Mouse (Mus musculus) megakaryocyte, embryonic 14.5 days (primary cell): ENCODE data around the gene Pemt.

ENCODE experiments used
- FLI1 ChIP-seq: IDR thresholded peaks from 2 replicates; pipeline ENCODE4 v1.6.1; 2012; ENCODE audit warnings: low read length, inconsistent platforms, mixed read lengths
- GATA1 ChIP-seq: IDR thresholded peaks from 3 replicates; pipeline ENCODE4 v1.6.1; 2012; ENCODE audit warnings: mixed read lengths, low read length, inconsistent platforms, borderline replicate concordance

- TF ChIP-seq GATA1 (no peak), FLI1 (no peak)
These were observed 74.6 kb downstream of the Pemt start for GRCm38 (mm10) chr11:59971691-59972090.
